Mouse (Mus musculus) kidney, adult 2 months (tissue): ENCODE results near the gene Gfra4.

Source experiments
- CTCF ChIP-seq: fragments of 200-500 bp; conservative IDR thresholded peaks from 2 replicates; pipeline ENCODE4 v1.5.1; 2011; ENCODE audit warnings: low read depth, mild to moderate bottlenecking, control low read depth, low read length, moderate library complexity, mixed read lengths; ENCODE audit not compliant: insufficient read depth, insufficient read length
- POLR2A ChIP-seq: fragments of 200-500 bp; IDR thresholded peaks from one replicate; pipeline ENCODE4 v1.6.1; 2011; ENCODE audit warnings: low read depth, low read length, control low read depth

DNA sequence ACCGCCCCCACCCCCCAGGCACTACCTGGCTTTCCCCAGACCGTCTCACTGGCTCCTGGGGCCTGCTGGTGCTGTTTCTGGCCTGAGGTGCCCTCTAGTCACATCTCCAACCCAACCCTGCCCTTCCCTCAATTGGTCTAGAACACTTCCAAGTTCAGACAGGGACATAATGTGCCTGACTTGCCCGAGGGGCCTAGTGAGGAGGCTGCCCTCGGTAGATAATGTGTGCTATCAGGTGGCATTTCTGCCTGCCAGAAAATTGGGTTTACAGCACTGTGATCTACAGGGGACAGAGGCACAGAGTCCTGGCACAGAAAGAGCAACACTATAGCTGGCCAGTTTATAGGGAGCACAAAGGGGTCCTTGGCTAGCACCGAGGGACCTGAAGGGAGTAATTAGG, 9.2 kb upstream of the Gfra4 start:
- TF ChIP-seq POLR2A (no peak), CTCF (no peak)
